Mouse (Mus musculus) left cerebral cortex, adult 2 months (tissue): ENCODE measurements at regions not wholly inside any gene's neighbourhood (a gene's known extent, or its start where the extent isn't known, plus 50 kb on each side); places are given as distances from the start of the nearest gene placed in this dataset.
"Not testable (repeated sequence)": the region's sequence is repeated elsewhere in the genome, so short reads cannot be mapped to it uniquely, and the experiment has no call there.

Source experiments
- DNase-seq, 2 experiments: peaks; one replicate each; pipeline ENCODE4 v3.0.0; 2021 to 2022; ENCODE audit warnings: low spot score in 2 of 2, mixed read lengths in 1 of 2; ENCODE audit errors: extremely low spot score in 1 of 2
- H3K27ac ChIP-seq: fragments of 200-600 bp; 2 replicates; pipeline ENCODE4 v1.8.1; 2022
- H3K4me3 ChIP-seq: fragments of 200-600 bp; 2 replicates; pipeline ENCODE4 v1.8.1; 2022
- CTCF ChIP-seq: fragments of 200-600 bp; IDR thresholded peaks from 2 replicates; pipeline ENCODE4 v1.8.1; 2022; ENCODE audit warnings: antibody characterized with exemption, mild to moderate bottlenecking, moderate library complexity
- intact Hi-C: fragments of 180-260 bp; cut with DNase I; formaldehyde crosslinking; loops from one replicate; pipeline ENCODE4 v1.15.1; 2025

DNA sequence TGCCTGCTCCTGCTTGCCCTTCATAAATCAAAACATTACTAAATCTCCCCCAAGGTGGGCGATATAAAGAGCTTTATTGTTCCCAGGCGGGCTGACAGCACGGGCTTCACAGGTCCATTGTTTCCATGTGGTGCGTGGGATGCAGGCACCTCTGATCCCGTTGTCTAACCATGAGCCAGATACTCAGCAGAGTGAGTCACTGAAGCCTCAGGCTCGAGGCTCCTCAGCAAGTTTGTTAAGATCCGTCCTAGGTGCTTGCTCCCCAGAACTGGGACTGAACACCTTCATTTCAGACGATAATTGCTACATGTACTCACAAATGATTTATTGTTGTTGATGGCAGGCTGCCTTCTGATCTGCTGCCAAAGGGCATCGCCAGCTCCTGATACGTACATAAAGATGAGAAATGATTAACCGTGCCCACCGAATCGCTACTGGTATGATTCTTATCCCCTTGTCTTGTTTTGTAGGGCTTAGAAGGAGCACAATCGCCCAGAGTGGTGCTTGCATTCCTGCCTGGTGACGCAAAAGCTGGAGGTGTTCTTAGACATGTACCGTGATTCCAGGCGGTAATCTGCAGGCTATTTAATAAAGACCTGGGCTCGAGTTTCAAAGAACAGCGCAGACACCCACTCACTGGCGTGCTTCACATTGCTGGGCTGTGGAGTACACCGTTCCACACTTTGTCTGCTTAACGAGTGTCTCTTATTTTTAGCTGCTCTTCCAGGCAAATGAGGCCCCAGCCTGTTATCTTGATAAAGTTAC lies 235.0 kb upstream of the Irx1 start:
- no peak overlapping the region for H3K27ac ChIP-seq
- TF ChIP-seq CTCF, result no peak
- intact Hi-C loops, result loop anchor here (5.0 kb wide), 1 partner anchor 204 kb away; no protein-coding TSS in a partner anchor
- peak; percentile 19 to 28 for DNase-seq
- H3K4me3 ChIP-seq, result no peak overlapping the region

DNA sequence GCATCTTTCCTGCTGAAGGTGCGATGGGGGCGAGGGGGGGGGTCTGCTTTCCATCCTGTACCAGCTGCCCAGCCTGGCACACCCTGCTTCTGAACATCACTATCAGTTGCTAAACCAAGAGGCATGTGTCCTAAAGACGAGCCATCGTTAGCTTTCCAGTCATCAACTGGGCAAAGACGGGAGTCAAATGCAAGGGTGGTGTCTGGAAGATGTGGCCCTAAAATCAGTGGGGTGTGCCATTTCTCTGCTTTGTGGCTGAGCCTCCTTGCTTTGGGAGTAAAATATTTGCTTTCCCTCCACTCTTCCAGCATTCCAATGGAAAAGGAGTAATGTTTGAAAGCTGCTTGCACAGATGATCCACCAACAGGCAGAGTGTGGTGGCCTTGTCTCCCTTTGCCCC lies 246.0 kb upstream of the Irx1 start:
- intact Hi-C loops, result no loop called here
- Histone ChIP-seq H3K27ac (no peak overlapping the region), H3K4me3 (no peak overlapping the region)
- TF ChIP-seq CTCF, result no peak
- DNase-seq, result no peak

DNA sequence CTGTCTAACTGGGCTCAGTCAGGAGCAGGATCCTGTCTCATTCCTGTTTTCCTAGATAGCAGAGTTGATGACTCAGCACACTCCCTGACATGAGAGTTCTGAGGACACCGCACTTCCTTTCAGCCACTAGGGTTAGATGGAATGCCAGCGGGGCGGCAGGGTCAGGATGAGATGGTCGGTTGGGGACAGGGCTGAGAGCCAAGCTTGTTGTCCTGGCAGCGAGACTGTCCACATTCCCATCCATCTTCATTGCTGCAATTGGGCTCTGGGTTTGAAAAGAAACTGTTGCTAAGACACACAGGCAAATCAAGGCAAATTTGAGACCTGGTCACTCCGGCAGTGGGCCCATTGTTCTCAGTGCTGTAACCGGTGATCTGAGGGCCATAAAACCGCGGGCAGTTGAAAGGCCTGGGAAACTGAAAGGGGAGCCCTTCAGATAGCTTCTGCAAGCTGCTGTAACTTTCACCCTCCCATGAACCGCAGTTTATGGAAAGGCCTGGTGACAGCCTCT lies 246.5 kb upstream of the Irx1 start:
- DNase-seq, result no peak
- H3K4me3 ChIP-seq, result no peak overlapping the region
- H3K27ac ChIP-seq, result no peak overlapping the region
- intact Hi-C loops, result no loop called here
- TF ChIP-seq CTCF, result no peak

DNA sequence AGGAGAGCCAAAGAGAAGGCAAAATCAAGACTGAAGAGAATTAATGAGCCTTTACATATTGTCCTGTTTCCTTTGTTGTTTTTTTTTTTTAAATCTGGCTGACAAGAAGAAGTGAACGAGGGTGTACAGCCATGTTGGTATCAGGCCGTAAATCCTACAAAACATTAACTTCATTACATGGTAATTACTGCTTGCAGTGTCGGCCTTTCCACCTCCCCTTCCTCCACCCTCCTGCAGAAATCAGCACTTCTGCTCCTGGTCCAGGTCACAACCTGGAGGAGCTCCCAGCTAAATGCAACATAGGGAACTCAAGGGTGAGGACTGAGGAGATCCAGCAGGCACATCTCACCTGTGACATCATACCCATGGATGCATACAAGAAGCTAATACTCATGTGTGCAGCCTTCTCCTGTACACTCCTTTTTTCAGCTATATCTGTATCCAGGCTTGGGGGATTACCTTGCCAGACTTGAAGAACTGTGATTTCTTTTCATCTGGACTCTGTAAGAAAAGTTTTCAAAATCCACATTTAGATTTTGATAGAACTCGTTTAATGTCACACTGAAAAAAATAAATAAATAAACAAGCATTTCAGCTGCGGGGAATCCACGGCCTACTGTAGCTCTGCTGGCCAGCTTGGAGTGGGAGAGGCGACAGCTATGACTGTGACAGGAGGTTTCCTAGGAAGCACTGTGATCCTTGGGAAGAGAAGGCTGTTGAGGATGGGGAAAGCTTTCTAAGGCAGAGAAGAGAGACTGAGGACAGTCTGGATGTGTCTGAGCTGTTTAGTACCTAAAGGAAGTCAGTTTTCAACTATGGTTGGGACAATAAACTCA lies 247.2 kb upstream of the Irx1 start:
- peak; percentile 13 to 22 for DNase-seq
- H3K4me3 ChIP-seq, result no peak overlapping the region
- intact Hi-C loops, result no loop called here
- TF ChIP-seq CTCF, result no peak
- no peak overlapping the region for H3K27ac ChIP-seq

DNA sequence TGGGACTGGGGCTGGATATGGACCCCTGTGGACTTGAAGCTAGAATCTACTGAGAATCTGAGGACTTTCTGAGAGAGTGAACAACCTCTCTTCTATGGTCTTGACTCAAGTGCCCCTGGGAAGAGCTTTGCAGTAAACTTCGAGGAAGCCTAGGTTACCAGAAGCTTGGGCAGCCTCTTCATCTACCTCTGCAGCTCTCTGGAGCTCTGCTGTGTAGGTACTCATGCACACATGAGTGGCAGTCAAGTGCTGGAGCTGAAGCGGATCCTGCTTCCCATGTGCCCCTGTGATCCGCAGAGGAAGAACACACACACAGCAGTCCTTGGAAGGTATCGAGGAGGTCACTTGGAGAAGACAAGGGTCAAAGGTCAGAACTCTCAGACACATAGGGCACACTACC lies 248.2 kb upstream of the Irx1 start:
- intact Hi-C loops, result no loop called here

DNA sequence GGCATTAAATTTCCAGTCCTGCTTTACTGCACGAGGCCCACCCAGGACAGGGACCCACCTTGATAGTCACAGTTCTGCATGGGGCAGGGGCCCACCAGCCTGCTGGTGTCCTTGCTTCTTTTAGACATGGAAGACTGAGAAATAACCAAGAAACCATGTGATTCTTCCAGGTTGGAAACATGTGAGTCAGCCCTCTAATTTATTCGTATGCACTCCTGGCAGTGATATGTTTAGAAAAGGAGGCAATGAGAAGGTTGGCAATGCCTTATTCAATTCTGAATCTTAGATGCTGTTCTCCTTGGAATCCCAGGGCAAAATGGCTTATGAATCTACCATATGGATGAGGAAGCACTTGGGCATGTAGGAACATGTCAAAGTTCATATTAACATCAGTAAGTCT lies 249.2 kb upstream of the Irx1 start:
- no peak overlapping the region for H3K4me3 ChIP-seq
- intact Hi-C loops, result no loop called here
- H3K27ac ChIP-seq, result no peak overlapping the region
- DNase-seq, result no peak
- no peak for TF ChIP-seq CTCF

More for the DNA sequence above, 248.2 kb upstream of the Irx1 start:
- no peak overlapping the region for H3K4me3 ChIP-seq
- TF ChIP-seq CTCF, result no peak
- no peak for DNase-seq
- H3K27ac ChIP-seq, result no peak overlapping the region

DNA sequence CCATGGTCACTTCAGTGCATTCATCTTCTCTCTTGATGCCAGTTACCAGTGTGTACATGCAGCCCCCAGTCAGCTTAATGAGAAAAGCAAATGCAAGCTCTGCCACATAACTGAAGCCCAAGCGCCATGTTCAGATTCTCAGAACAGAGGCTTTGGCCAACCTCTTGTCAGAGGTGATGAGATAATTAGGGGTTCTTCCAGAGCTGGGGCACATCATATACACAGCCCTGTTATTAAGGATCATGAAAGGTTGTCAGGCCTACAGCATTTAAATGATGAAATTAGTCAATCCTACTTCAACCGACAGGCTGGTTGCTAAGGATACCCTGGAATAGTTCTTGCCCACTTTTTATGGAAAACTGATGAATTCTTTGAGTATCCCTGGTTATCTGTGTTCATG lies 255.8 kb upstream of the Irx1 start:
- no peak for DNase-seq
- Histone ChIP-seq H3K4me3 (no peak overlapping the region), H3K27ac (no peak overlapping the region)
- intact Hi-C loops, result no loop called here
- TF ChIP-seq CTCF, result no peak

DNA sequence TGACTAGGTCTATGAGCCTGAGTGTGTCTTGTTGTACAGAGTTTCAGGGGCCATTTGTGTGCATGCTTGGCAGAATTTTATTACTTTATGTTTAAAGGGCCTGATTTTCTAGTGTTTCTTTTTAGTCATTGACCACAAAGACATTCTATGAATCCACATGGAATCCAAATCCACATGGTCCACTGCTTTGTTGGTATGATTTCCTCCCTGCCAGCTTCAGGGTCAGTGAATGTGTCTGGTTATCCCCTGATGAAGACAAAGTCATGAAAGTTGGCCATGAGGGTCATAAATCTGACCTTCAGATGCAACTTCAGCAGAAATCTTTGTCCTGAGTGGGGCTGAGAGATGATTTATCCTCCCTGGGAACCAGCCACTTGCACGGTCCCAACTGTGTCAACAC lies 263.6 kb upstream of the Irx1 start:
- TF ChIP-seq CTCF, result no peak
- intact Hi-C loops, result no loop called here
- DNase-seq, result no peak
- Histone ChIP-seq H3K27ac (no peak overlapping the region), H3K4me3 (no peak overlapping the region)

DNA sequence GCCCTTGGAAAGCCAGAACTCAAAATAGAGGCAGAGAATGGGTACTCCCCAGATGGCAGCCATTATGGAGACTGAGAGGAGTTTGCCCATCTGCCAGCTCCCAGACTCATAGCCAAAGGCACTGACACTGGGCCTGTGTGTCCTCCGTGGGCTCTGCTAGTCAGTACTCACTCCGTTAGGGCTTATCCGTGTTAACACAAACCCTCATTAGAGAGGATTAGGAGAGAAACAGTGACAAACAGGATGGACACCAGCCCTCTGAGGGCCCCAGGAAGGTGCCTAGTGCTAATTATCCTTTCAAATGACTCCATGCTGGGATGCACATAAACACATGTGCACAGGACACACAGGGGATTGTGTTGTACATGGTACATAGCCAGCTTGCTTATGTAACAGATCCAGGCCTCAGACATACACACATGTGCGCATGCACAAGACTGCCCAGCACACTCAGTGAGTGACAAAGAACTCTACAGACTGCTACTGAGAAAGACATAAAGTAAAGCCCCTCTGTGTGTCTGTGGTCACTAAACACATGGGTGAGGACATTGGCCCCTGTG lies 267.6 kb upstream of the Irx1 start:
- DNase-seq, result no peak
- Histone ChIP-seq H3K4me3 (no peak overlapping the region), H3K27ac (no peak overlapping the region)
- intact Hi-C loops, result no loop called here
- TF ChIP-seq CTCF, result no peak

DNA sequence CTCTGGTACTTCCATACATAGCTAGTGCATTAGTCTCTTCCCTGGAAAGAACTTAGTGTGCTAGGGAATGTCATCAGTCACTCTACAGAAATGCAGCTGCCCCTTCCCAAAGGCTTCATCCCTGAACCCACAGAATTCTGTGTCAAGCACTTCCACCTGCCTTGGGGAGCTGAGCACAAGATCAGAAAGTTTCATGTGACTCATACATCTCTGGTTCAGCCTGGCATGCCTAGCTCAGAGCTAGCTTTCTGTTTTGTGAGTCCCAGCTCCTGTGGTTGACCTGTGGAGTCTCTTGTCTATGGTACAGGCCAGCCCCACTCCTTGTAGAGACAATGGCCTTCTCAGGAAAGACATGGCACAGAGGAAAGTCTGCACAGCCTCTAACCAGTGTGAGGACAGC lies 268.6 kb upstream of the Irx1 start:
- intact Hi-C loops, result no loop called here
- Histone ChIP-seq H3K4me3 (no peak overlapping the region), H3K27ac (no peak overlapping the region)
- no peak for DNase-seq
- no peak for TF ChIP-seq CTCF

DNA sequence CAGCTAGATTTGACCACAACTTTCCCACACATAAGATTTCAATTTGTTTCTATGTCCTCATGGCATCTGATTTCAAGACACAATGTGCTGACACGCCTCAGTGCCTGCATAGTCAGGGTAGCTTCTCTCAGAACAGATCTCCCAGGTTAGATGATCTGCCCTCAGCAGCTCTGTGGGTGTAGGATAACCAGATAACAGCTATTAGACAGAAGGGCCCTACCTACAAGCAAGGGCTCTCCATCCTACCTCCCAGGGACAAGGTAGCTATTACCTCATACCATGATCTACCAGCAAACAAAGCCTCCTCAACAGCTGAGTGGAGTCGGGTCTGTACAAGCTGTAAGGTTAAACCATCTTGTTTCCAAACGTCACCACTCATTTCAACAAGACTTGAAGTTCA lies 278.4 kb upstream of the Irx1 start:
- no peak for TF ChIP-seq CTCF
- no peak for DNase-seq
- intact Hi-C loops, result no loop called here

DNA sequence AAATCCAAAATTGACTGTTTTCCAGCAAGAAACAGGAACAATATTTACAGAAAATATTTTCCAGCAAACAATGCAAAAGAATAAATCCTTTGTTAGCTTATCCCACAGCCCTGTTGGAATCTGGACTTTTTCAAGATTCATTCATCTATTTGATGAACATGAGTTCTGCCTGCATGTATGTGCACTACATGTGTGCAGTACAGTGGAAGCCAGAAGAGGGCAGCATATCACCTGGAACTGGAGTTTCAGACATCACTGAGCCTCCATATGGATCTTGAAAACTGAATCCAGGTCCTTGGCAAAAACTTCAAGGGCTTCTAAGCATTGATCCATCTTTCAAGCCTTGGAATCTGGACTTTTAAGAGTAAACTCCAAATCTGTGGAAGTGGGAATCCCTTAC lies 286.9 kb upstream of the Irx1 start:
- intact Hi-C loops, result no loop called here
- TF ChIP-seq CTCF, result no peak; the same call in 1 of the 2 replicates
- no peak for DNase-seq
- H3K27ac ChIP-seq, result no peak overlapping the region
- H3K4me3 ChIP-seq, result no peak overlapping the region

More for the DNA sequence above, 278.4 kb upstream of the Irx1 start:
- H3K27ac ChIP-seq, result no peak overlapping the region
- H3K4me3 ChIP-seq, result no peak overlapping the region

DNA sequence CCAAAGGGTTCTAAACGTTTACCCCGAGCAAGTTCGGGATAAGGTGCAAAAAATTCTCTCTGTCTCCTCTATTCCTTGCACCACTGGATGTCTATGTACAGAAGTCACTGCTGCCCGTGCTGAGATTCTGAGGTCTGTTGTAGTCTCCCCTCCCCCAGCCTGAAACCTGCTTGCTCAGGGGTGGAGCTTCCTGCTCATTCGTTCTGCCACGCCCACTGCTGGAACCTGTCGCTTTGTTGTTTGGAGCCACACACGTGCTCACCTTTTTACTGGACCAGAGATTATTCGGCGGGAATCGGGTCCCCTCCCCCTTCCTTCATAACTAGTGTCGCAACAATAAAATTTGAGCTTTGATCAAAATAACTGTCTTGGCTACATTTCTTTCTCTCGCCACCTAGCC lies 289.7 kb upstream of the Irx1 start:
- H3K4me3 ChIP-seq, H3K27ac ChIP-seq, DNase-seq, intact Hi-C loops: not testable (repeated sequence)
